Mouse (Mus musculus) limb, embryonic 10.5 days (tissue): ENCODE results near the gene Ackr3. TPM values are rescaled to one million over a fixed set of nuclear protein-coding genes. Genes with fewer than 3 reads are reported as not detected.

Source experiments
- DNase-seq: peaks from one replicate; pipeline ENCODE4 v3.0.0-alpha.2; 2017; ENCODE audit warnings: low spot score
- H3K27ac ChIP-seq: fragments of 300-500 bp; sonication (generic); 2 replicates; pipeline ENCODE4 v1.5.1; 2016; ENCODE audit warnings: mild to moderate bottlenecking
- H3K27me3 ChIP-seq: fragments of 300-500 bp; sonication (generic); 2 replicates; pipeline ENCODE4 v1.6.1; 2016; ENCODE audit warnings: low read depth, mild to moderate bottlenecking; ENCODE audit not compliant: poor library complexity, severe bottlenecking
- H3K36me3 ChIP-seq: fragments of 300-500 bp; sonication (generic); 2 replicates; pipeline ENCODE4 v1.6.1; 2016; ENCODE audit warnings: mild to moderate bottlenecking, moderate library complexity
- H3K4me1 ChIP-seq: fragments of 300-500 bp; sonication (generic); 2 replicates; pipeline ENCODE4 v1.6.1; 2016
- H3K4me3 ChIP-seq: fragments of 300-500 bp; sonication (generic); 2 replicates; pipeline ENCODE4 v1.5.1; 2016; ENCODE audit warnings: mild to moderate bottlenecking, moderate library complexity
- H3K9me3 ChIP-seq: fragments of 300-500 bp; sonication (generic); replicated peaks from 2 replicates; pipeline ENCODE4 v1.6.1; 2016; ENCODE audit warnings: mild to moderate bottlenecking
- WGBS: fragments of 180-500 bp; shearing (Covaris S2); methylation state at CpG from one replicate; pipeline ENCODE4 v1.1.7; 2016; 5-methylcytosine and 5-hydroxymethylcytosine counted together
- polyA plus RNA-seq: library from polyadenylated mRNA; unstranded; fragments of >200 nt; fragmentation: Nextera tagmentation; extraction: Ambion mirVana; gene quantifications from 2 replicates; pipeline ENCODE4 v1.2.1, GENCODE M21; 2016

Gene Ackr3
- polyA plus RNA-seq, 1 experiment from 2014 or later = 16.5 TPM

DNA sequence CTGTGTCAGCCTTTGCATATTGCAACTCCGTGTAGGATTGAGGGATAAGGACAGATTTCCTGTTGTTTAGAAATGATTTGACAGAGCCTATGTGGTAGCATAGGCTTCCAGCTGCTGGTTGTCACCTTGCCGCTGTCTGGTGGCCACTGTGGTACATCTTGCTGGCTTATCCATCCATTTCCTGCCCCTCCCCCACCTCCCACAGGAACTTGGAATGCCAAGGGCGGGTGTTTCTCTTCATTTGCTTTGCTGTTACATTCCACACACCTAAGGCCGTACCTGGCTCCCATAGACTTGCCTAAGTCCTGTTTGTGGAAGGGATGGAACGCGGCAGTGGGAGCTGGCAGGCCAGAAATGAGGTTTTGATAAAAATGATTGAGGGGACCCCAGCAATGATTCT, 46.6 kb downstream of the Ackr3 start:
- no peak for DNase-seq
- Histone ChIP-seq H3K4me3 (no peak overlapping the region), H3K27ac (no peak overlapping the region), H3K9me3 (no peaks in the 10 kb centered on the region), H3K27me3 (peaks cover 12% of the 10 kb centered on the region; the same call in 1 of the 2 replicates), H3K4me1 (peaks cover 60% of the 10 kb centered on the region), H3K36me3 (no peaks in the 10 kb centered on the region)
- 74% methylated on average over 6 of the region's 6 CpGs for WGBS

DNA sequence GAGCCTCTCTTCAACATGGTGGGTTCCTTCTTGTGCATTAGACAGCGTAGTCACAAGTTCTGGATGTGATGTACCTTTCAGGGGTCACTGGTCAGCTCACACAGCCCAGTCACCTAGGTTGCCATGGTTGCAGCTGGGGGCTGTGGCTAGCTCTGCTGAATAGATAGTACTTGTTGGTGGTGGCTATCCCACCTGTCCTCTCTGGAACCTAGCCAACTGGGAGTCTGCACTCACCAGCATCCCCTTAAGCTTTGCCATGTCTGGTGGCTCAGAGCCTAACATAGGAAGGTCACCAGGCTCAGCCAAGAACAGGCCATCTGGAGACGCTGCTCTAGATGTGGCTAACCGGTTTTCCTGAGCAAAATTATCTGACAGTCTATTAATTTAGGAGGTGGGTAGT, 47.4 kb downstream of the Ackr3 start:
- Histone ChIP-seq H3K4me1 (peaks cover 60% of the 10 kb centered on the region), H3K27me3 (peaks cover 12% of the 10 kb centered on the region; the same call in 1 of the 2 replicates), H3K9me3 (no peaks in the 10 kb centered on the region), H3K4me3 (no peak overlapping the region), H3K27ac (no peak overlapping the region; the same call in 1 of the 2 replicates), H3K36me3 (no peaks in the 10 kb centered on the region)
- DNase-seq = no peak
- WGBS = 51% methylated on average over 3 of the region's 3 CpGs

- DNase-seq = no peak
- Histone ChIP-seq H3K27me3 (peaks cover 12% of the 10 kb centered on the region; the same call in 1 of the 2 replicates), H3K4me1 (peaks cover 53% of the 10 kb centered on the region), H3K4me3 (no peak overlapping the region), H3K27ac (no peak overlapping the region), H3K36me3 (no peaks in the 10 kb centered on the region), H3K9me3 (no peaks in the 10 kb centered on the region)
- WGBS = 63% methylated on average over 10 of the region's 10 CpGs
These were observed 49.7 kb downstream of the Ackr3 start for GRCm38 (mm10) chr1:90253465-90253864.

DNA sequence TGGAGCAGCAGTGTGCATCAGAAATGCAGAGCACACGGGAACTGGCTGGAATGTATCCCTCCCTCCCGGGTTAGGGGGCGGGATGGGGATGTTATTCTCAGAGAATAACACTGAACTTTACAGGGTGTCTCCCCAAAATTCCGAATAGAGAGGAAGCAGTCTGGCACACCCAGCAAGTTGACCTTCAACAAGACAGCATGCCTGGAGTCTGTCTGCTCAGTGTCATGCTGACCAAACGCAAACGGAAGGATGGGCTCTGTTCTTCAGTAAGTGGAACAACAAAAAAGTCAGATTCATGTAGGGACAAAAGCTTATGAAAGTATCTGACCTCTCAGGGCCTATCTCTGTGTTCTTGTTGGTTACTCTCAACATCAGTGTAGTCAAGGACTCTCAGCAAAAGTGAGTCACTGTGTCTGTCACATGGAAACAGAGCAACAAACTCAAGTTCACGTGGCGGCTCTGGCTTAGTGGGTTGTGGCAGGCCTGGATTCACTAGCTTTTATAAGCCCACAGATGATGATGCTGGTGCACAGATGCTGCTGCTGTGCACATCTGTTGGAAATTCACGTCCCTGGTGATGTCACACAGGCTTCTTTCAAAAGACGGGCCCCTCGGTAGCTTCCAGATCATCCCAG, 54.6 kb downstream of the Ackr3 start:
- no peak for DNase-seq
- Histone ChIP-seq H3K9me3 (no peaks in the 10 kb centered on the region), H3K36me3 (no peaks in the 10 kb centered on the region), H3K27me3 (0 out of 2 replicates have a peak, but pooled peaks cover 8% of the 10 kb centered on the region), H3K27ac (no peak overlapping the region), H3K4me1 (peaks cover 6% of the 10 kb centered on the region), H3K4me3 (no peak overlapping the region)
- WGBS = 81% methylated on average over 11 of the region's 11 CpGs

- H3K36me3 ChIP-seq = no peaks in the 10 kb centered on the region
- H3K4me1 ChIP-seq = no peaks in the 10 kb centered on the region; the same call in 1 of the 2 replicates
- no peaks in the 10 kb centered on the region for H3K9me3 ChIP-seq
- no peak overlapping the region for H3K27ac ChIP-seq
- no peaks in the 10 kb centered on the region for H3K27me3 ChIP-seq
- H3K4me3 ChIP-seq = no peak overlapping the region
- WGBS = 87% methylated on average over 11 of the region's 11 CpGs
- no peak for DNase-seq
These were observed 57.2 kb downstream of the Ackr3 start for GRCm38 (mm10) chr1:90260704-90261581.

- H3K36me3 ChIP-seq = no peaks in the 10 kb centered on the region
- no peaks in the 10 kb centered on the region for H3K4me1 ChIP-seq
- H3K4me3 ChIP-seq = no peak overlapping the region
- DNase-seq = no peak
- H3K27me3 ChIP-seq = peaks cover 11% of the 10 kb centered on the region
- H3K9me3 ChIP-seq = no peaks in the 10 kb centered on the region
- WGBS = 89% methylated on average over 8 of the region's 8 CpGs
- H3K27ac ChIP-seq = no peak overlapping the region
These were observed 58.6 kb downstream of the Ackr3 start for GRCm38 (mm10) chr1:90262380-90262779.

Other genes starting within 250 kb of the Ackr3 start
- gene Asb18, start 189.3 kb upstream of the Ackr3 start, polyA plus RNA-seq = not detected in 2 replicates
- gene Iqca, start 50.6 kb upstream of the Ackr3 start, polyA plus RNA-seq = not detected in 2 replicates